Mouse (Mus musculus) embryonic facial prominence, embryonic 15.5 days (tissue): ENCODE measurements at regions not wholly inside any gene's neighbourhood (a gene's known extent, or its start where the extent isn't known, plus 50 kb on each side); places are given as distances from the start of the nearest gene placed in this dataset.

ENCODE experiments used
- ATAC-seq: fragments of 200-750 bp; cut with Nextera tagmentation; 2 replicates; pipeline ENCODE4 v1.8.0; 2017; ENCODE audit warnings: low read depth, moderate TSS enrichment; ENCODE audit not compliant: insufficient number of reproducible peaks, low FRiP score, low TSS enrichment
- H3K27ac ChIP-seq: fragments of 300-500 bp; sonication (generic); replicated peaks from 2 replicates; pipeline ENCODE4 v1.5.1; 2015; ENCODE audit warnings: mild to moderate bottlenecking, inconsistent platforms
- H3K27me3 ChIP-seq: fragments of 300-500 bp; sonication (generic); 2 replicates; pipeline ENCODE4 v1.6.1; 2015; ENCODE audit warnings: inconsistent platforms
- H3K36me3 ChIP-seq: fragments of 300-500 bp; sonication (generic); 2 replicates; pipeline ENCODE4 v1.6.1; 2015; ENCODE audit warnings: mild to moderate bottlenecking, inconsistent platforms
- H3K4me1 ChIP-seq: fragments of 300-500 bp; sonication (generic); 2 replicates; pipeline ENCODE4 v1.6.1; 2015; ENCODE audit warnings: inconsistent platforms
- H3K4me2 ChIP-seq: fragments of 300-500 bp; sonication (generic); replicated peaks from 2 replicates; pipeline ENCODE4 v1.6.1; 2015; ENCODE audit warnings: mild to moderate bottlenecking, inconsistent platforms
- H3K4me3 ChIP-seq: fragments of 300-500 bp; sonication (generic); replicated peaks from 2 replicates; pipeline ENCODE4 v1.5.1; 2015; ENCODE audit warnings: mild to moderate bottlenecking, inconsistent platforms
- H3K9ac ChIP-seq: fragments of 300-500 bp; sonication (generic); 2 replicates; pipeline ENCODE4 v1.6.1; 2015; ENCODE audit warnings: inconsistent platforms
- H3K9me3 ChIP-seq: fragments of 300-500 bp; sonication (generic); replicated peaks from 2 replicates; pipeline ENCODE4 v1.6.1; 2016; ENCODE audit warnings: inconsistent platforms
- WGBS: fragments of 180-500 bp; shearing (Covaris S2); methylation state at CpG from one replicate; pipeline ENCODE4 v1.1.7; 2015; 5-methylcytosine and 5-hydroxymethylcytosine counted together

GRCm38 (mm10) chr12:29257735-29258547 is 270.2 kb upstream of the Myt1l start:
- WGBS: 16% methylated on average over 16 of the region's 16 CpGs
- Histone ChIP-seq H3K4me1 (peaks cover 14% of the 10 kb centered on the region), H3K4me2 (peak overlapping the region; percentile 32), H3K9me3 (no peaks in the 10 kb centered on the region), H3K36me3 (no peaks in the 10 kb centered on the region), H3K27me3 (no peaks in the 10 kb centered on the region), H3K9ac (no peak overlapping the region), H3K4me3 (no peak overlapping the region), H3K27ac (no peak overlapping the region)
- ATAC-seq: no peak

GRCm38 (mm10) chr12:29258548-29258874 is 269.7 kb upstream of the Myt1l start:
- Histone ChIP-seq H3K4me1 (peaks cover 14% of the 10 kb centered on the region), H3K4me3 (no peak overlapping the region), H3K9me3 (no peaks in the 10 kb centered on the region), H3K4me2 (peak overlapping the region; percentile 32), H3K27me3 (no peaks in the 10 kb centered on the region), H3K36me3 (no peaks in the 10 kb centered on the region), H3K9ac (no peak overlapping the region), H3K27ac (no peak overlapping the region)
- ATAC-seq: no peak

DNA sequence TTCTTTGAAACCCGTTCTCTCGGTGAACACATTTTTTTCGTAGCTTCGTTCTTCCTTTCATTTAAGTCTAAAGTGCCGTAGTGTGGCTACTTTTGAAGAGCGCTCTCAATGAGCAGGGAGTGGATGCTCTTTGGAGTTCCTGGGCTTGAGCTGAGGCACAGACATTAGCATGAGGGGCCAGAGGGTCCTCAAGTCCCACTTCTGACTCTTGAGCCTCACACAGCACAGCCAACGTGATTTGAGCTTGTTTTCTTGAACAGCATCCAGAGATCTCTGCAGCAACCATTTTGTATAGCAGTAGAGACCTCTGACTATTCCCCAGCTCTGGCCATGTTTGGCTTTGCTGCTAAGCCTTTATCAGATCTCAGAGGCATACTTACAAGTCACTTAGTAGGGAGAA is 269.2 kb upstream of the Myt1l start:
- Histone ChIP-seq H3K4me1 (peaks cover 14% of the 10 kb centered on the region), H3K4me2 (no peak overlapping the region), H3K27me3 (no peaks in the 10 kb centered on the region), H3K4me3 (no peak overlapping the region), H3K36me3 (no peaks in the 10 kb centered on the region), H3K9me3 (no peaks in the 10 kb centered on the region), H3K27ac (no peak overlapping the region), H3K9ac (no peak overlapping the region)
- no peak for ATAC-seq
- 59% methylated on average over 7 of the region's 7 CpGs for WGBS

DNA sequence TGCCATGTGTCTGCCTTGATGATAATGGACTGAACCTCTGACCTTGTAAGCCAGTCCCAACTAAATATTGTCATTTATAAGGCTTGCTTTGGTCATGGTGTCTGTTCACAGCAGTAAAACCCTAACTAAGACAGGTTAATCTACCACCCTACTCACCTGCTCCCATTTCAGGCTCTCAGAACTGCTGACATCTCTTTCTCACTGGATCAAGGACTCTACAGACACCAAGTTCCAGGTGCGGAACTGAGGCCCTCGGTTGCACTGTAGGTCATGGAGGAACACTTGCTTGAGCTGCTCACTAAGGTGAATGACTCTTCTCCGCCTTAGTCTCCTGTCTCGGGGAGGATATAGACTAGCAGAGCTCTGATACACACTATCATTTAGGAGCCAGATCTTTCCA is 254.0 kb upstream of the Myt1l start:
- Histone ChIP-seq H3K36me3 (no peaks in the 10 kb centered on the region), H3K27ac (no peak overlapping the region), H3K9ac (no peak overlapping the region), H3K4me1 (no peaks in the 10 kb centered on the region), H3K4me3 (no peak overlapping the region), H3K4me2 (no peak overlapping the region), H3K9me3 (0 out of 2 replicates have a peak, but pooled peaks cover 3% of the 10 kb centered on the region), H3K27me3 (no peaks in the 10 kb centered on the region)
- no peak for ATAC-seq
- 95% methylated on average over 4 of the region's 4 CpGs for WGBS

DNA sequence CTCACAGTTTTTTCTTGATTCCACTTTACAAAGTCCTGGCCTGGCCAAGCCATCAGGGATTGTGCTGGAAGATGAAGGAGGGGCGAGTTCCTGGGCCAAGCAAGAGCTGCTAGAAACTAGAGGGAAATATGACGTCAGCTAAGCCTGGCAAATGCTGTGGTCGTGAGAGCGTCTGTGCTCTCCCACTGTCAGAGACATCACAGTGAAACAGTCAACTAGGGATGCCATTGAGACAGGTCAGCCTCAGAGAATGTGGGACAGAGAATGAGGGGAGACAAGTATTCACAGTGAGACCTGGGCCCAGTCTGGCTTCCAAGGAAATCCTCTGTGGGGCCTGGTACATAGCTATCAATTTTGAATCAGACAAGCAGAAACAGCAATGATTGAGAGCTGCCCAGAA is 252.5 kb upstream of the Myt1l start:
- WGBS: 52% methylated on average over 4 of the region's 4 CpGs
- Histone ChIP-seq H3K4me3 (no peak overlapping the region), H3K4me2 (no peak overlapping the region), H3K9ac (no peak overlapping the region), H3K9me3 (0 out of 2 replicates have a peak, but pooled peaks cover 3% of the 10 kb centered on the region), H3K36me3 (no peaks in the 10 kb centered on the region), H3K27me3 (no peaks in the 10 kb centered on the region), H3K4me1 (peaks cover 11% of the 10 kb centered on the region), H3K27ac (no peak overlapping the region)
- no peak for ATAC-seq

DNA sequence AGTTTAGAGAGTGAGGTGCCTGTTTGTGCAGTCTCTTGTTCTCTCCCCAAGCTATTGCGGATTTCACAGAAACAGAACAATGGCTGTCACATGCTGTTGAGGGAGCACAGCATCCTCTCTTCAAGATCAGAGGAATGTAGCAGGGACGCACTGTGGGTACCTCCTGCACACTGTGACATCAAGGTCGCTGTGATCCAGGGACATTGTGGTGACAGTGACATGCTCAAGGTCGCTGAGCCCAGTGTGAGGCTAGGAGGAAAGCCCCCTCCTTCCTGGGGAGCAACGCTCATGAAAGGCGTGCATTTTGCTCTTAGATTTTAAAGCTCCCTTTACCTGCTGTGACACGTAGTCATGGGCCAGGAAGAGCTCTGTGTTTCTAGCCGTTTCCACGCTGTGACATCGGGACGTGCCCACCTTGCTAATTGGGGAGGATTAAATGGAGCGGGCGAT is 248.5 kb upstream of the Myt1l start:
- ATAC-seq: no peak

DNA sequence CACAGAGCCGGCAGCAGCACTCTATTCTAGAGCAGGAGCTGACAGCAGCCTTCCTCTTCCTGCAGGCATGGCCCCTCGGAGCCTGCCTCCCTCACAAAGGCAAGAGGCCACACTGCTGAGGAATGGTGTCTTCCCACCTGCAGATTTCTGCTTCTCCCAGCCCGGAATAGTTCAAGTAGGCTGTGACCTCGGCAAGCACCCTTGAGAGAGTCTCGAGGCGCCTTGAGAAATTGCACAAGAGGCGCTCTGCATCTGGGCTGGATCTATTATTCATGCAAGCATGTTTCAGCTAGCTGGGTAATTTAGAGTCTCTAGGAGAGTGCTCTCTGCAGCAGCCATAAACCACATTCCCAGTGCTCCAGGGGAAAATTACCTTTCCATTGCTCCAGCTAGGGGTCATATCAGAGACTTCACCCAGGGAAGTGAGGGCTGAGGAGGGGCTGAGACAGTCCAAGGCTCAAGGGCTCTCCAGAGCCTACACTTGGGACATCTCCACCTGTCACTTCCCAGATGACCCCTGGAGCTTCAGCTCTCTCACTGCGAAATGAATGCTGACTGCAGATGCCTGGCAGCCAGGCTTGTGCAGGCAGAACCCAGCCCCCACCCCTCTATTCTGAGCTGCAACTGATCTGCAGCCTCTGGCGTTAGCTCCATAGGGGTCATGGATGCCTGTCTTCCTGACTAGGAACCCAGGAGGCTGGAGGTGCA is 247.9 kb upstream of the Myt1l start:
- peak; percentile 61 for ATAC-seq

More for the DNA sequence above, 248.5 kb upstream of the Myt1l start:
- Histone ChIP-seq H3K9ac (no peak overlapping the region), H3K9me3 (0 out of 2 replicates have a peak, but pooled peaks cover 3% of the 10 kb centered on the region), H3K27me3 (no peaks in the 10 kb centered on the region), H3K27ac (peak overlapping the region; percentile 63; the same call in 1 of the 2 replicates), H3K4me3 (no peak overlapping the region), H3K4me2 (peak overlapping the region; percentile 40), H3K36me3 (no peaks in the 10 kb centered on the region), H3K4me1 (peaks cover 18% of the 10 kb centered on the region)
- 8% methylated on average over 13 of the region's 13 CpGs for WGBS

DNA sequence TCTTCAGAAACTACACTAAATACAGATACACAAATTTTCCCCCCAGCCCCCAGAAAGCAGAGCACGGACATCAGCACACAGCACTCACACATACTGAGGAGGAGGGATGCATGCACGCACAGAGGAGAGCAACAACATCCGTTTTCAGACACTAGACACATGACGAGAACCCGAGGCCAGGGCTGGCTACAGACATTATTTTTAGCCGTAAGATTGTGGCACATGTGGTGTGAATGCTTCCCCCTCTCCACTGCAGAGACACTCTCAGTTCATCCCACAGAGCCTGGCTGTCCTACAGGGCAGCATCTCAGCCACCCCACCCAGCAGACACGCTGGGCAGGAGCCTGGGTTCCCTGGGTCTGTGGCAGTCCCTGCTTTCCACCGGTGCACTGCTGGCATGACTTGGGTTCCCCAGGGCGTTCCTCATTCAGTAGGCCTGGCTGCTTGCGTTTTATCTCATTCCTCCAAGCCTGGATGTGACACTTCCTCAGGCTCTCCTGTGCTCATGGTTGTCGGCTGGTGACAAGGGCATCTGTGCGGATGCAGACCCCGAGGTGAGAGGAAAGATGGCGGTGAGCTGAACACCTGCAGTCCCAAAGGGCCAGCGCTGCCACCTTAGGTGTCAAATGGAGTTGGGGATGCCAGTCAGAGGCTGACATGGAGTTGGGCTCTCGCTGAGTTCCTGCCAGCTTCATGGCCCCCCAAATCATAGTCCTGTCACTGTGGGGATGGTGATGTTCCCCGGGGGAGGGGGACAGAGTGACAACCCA is 247.1 kb upstream of the Myt1l start:
- Histone ChIP-seq H3K4me1 (peaks cover 18% of the 10 kb centered on the region), H3K27me3 (no peaks in the 10 kb centered on the region), H3K36me3 (no peaks in the 10 kb centered on the region), H3K4me2 (no peak overlapping the region), H3K27ac (0 out of 2 replicates have a peak overlapping the region, but pooled peaks have one; percentile 63), H3K9ac (no peak overlapping the region), H3K9me3 (0 out of 2 replicates have a peak, but pooled peaks cover 3% of the 10 kb centered on the region), H3K4me3 (no peak overlapping the region)
- 42% methylated on average over 17 of the region's 17 CpGs for WGBS
- no peak for ATAC-seq

More for the DNA sequence above, 247.9 kb upstream of the Myt1l start:
- H3K4me3 ChIP-seq: no peak overlapping the region
- 0 out of 2 replicates have a peak, but pooled peaks cover 3% of the 10 kb centered on the region for H3K9me3 ChIP-seq
- no peaks in the 10 kb centered on the region for H3K27me3 ChIP-seq
- peak overlapping the region; percentile 40 for H3K4me2 ChIP-seq
- peaks cover 18% of the 10 kb centered on the region for H3K4me1 ChIP-seq
- 3% methylated on average over 9 of the region's 9 CpGs for WGBS
- H3K9ac ChIP-seq: no peak overlapping the region
- no peaks in the 10 kb centered on the region for H3K36me3 ChIP-seq
- peak overlapping the region; percentile 63; the same call in 1 of the 2 replicates for H3K27ac ChIP-seq

- H3K9ac ChIP-seq: no peak overlapping the region
- no peaks in the 10 kb centered on the region for H3K9me3 ChIP-seq
- WGBS: 67% methylated on average over 2 of the region's 2 CpGs
- H3K36me3 ChIP-seq: no peaks in the 10 kb centered on the region
- H3K27ac ChIP-seq: no peak overlapping the region
- no peak overlapping the region for H3K4me3 ChIP-seq
- ATAC-seq: no peak
- no peak overlapping the region for H3K4me2 ChIP-seq
- H3K4me1 ChIP-seq: peaks cover 7% of the 10 kb centered on the region; the same call in 1 of the 2 replicates
- H3K27me3 ChIP-seq: no peaks in the 10 kb centered on the region
These were observed 239.4 kb upstream of the Myt1l start for GRCm38 (mm10) chr12:29288801-29289200.

- 8% methylated on average over 23 of the region's 23 CpGs for WGBS
- peak; percentile 99 for ATAC-seq
- Histone ChIP-seq H3K36me3 (no peaks in the 10 kb centered on the region), H3K9me3 (no peaks in the 10 kb centered on the region), H3K27ac (peak overlapping the region; percentile 78), H3K4me1 (peaks cover 7% of the 10 kb centered on the region; the same call in 1 of the 2 replicates), H3K27me3 (no peaks in the 10 kb centered on the region), H3K9ac (peak overlapping the region; percentile 26; the same call in 1 of the 2 replicates), H3K4me3 (peak overlapping the region; percentile 44), H3K4me2 (peak overlapping the region; percentile 55)
These were observed 237.4 kb upstream of the Myt1l start for GRCm38 (mm10) chr12:29290591-29291351.
